Mouse (Mus musculus) small intestine, adult 2 months (tissue): ENCODE results near the gene Snrnp70.

Source experiments
- CTCF ChIP-seq: fragments of 200-500 bp; IDR thresholded peaks from 2 replicates; pipeline ENCODE4 v1.5.1; 2012; ENCODE audit warnings: low read depth, mild to moderate bottlenecking, control low read depth, inconsistent platforms, low read length, moderate library complexity, mixed read lengths; ENCODE audit not compliant: insufficient replicate concordance, insufficient read length; ENCODE audit errors: extremely low read depth
- POLR2A ChIP-seq: fragments of 200-500 bp; IDR thresholded peaks from 2 replicates; pipeline ENCODE4 v1.6.1; 2012; ENCODE audit warnings: low read depth, mild to moderate bottlenecking, control low read depth, inconsistent platforms, low read length, moderate library complexity

- no peak for TF ChIP-seq CTCF
- no peak for TF ChIP-seq POLR2A
Measured at GRCm38 (mm10) chr7:45419859-45420614, 24.5 kb upstream of the Snrnp70 start.
